Mouse (Mus musculus) liver, adult 2 months (tissue): ENCODE measurements at regions not wholly inside any gene's neighbourhood (a gene's known extent, or its start where the extent isn't known, plus 50 kb on each side); places are given as distances from the start of the nearest gene placed in this dataset.

Source experiments
- CTCF ChIP-seq: fragments of 200-500 bp; IDR thresholded peaks from 2 replicates; pipeline ENCODE4 v1.5.1; 2011; ENCODE audit warnings: low read depth, low read length, control low read depth
- POLR2A ChIP-seq: fragments of 200-500 bp; IDR thresholded peaks from 2 replicates; pipeline ENCODE4 v1.6.1; 2011; ENCODE audit warnings: low read length, control low read depth; ENCODE audit not compliant: insufficient read depth; ENCODE audit errors: extremely low read depth

DNA sequence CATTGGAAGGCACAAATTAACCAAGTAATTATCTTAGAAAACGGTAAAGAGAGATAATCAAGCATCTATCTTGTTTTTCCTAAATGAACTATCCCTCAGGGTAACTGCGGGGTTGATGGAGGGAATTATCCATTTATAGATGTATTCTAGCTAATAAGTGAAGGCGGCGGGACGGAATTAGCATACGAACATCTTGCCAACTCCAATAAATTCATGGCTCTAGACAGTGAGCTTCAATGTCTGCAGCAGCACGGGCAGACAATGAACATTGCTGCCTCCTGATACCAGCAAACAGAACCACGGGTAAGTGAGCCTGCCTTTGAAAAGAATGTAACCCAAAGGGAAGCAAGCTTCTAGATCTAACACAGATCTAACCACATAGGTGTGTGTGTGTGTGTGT, 66.9 kb upstream of the Nmnat3 start:
- TF ChIP-seq CTCF (no peak), POLR2A (no peak)
